Mouse (Mus musculus): ENCODE measurements around the gene Plcl1. TPM values are rescaled to one million over a fixed set of nuclear protein-coding genes. Genes with fewer than 3 reads are reported as not detected.

Gene Plcl1
- polyA plus RNA-seq, 1 experiment: 0.89 TPM

DNA sequence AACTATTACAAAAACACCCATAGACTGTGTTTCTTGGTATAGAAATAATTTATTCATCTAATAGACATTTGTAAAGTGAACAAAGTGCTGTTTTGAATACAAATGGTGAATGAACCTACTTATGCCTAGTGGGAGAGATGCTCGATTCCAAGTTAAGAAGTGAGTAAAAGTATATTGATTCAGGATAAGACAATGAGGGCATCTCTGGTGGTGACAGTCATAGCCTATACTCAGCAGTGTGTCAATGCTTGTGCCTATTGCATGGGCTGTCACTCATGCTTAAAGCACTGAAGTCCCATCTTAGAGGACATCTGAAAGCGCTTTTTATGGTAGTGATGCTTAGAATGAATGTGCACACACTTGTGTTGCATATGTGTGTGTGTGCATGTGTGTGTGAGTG is 226.3 kb downstream of the Plcl1 start:
- no peak overlapping the region for H3ac ChIP-seq (ENCODE audit: control insufficient read depth, insufficient read length, low read depth)
- no peak overlapping the region for H3K4me3 ChIP-seq (ENCODE audit: insufficient read depth, poor library complexity, severe bottlenecking)
- TF ChIP-seq FOSL1 (IDR thresholded peaks at IDR 0.05; ENCODE audit: insufficient read depth, low read length, poor library complexity, severe bottlenecking) (no peak), CEBPB (IDR thresholded peaks at IDR 0.05; ENCODE audit: low read depth) (no peak)
- H3K27me3 ChIP-seq (ENCODE audit: control insufficient read depth, insufficient read depth, insufficient read length): no peaks in the 10 kb centered on the region
- H3K79me2 ChIP-seq (ENCODE audit: control insufficient read depth, insufficient read depth): no peaks in the 10 kb centered on the region
- no peaks in the 10 kb centered on the region for H3K79me3 ChIP-seq (ENCODE audit: low read depth)
- no peaks in the 10 kb centered on the region for H3K36me3 ChIP-seq (ENCODE audit: control insufficient read depth, insufficient read depth)

DNA sequence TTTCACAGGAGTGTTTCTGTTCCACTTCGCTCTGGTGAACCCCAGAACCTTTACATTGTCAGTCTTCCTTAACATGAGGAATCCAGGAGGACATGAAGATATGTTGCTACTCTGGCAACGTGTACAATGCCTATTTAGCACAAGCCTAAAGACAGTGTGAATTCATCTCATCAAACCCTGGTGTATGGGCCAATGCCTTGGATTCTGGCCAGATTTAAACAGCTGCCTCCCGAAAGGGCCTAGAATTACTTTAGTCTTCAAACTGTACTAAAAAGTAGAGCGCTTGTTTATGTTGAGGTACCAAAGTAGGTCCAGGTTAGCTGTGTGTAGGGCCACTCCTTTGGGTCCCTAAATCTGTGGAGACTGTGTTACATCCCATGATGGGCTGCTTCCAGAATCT is 227.6 kb downstream of the Plcl1 start:
- Histone ChIP-seq H3ac (ENCODE audit: control insufficient read depth, insufficient read length, low read depth) (no peak overlapping the region), H3K79me2 (ENCODE audit: control insufficient read depth, insufficient read depth) (no peaks in the 10 kb centered on the region), H3K36me3 (ENCODE audit: control insufficient read depth, insufficient read depth) (no peaks in the 10 kb centered on the region), H3K4me3 (ENCODE audit: insufficient read depth, poor library complexity, severe bottlenecking) (no peak overlapping the region), H3K79me3 (ENCODE audit: low read depth) (no peaks in the 10 kb centered on the region), H3K27me3 (ENCODE audit: control insufficient read depth, insufficient read depth, insufficient read length) (no peaks in the 10 kb centered on the region)
- no peak for TF ChIP-seq MYOG (IDR thresholded peaks at IDR 0.05; ENCODE audit: control insufficient read depth, extremely low read depth, insufficient read length)
- no peak for TF ChIP-seq CEBPB (IDR thresholded peaks at IDR 0.05; ENCODE audit: low read depth)
- no peak for TF ChIP-seq MAX (IDR thresholded peaks at IDR 0.05)
- no peak for TF ChIP-seq MYOD1 (IDR thresholded peaks at IDR 0.05; ENCODE audit: control insufficient read depth, insufficient read length, low read depth)
- TF ChIP-seq FOSL1 (IDR thresholded peaks at IDR 0.05; ENCODE audit: insufficient read depth, low read length, poor library complexity, severe bottlenecking): no peak
- no peak for TF ChIP-seq USF1 (IDR thresholded peaks at IDR 0.05; ENCODE audit: low read depth)
- no peak for TF ChIP-seq CTCF (IDR thresholded peaks at IDR 0.05; ENCODE audit: control insufficient read depth, insufficient read depth, insufficient read length)

DNA sequence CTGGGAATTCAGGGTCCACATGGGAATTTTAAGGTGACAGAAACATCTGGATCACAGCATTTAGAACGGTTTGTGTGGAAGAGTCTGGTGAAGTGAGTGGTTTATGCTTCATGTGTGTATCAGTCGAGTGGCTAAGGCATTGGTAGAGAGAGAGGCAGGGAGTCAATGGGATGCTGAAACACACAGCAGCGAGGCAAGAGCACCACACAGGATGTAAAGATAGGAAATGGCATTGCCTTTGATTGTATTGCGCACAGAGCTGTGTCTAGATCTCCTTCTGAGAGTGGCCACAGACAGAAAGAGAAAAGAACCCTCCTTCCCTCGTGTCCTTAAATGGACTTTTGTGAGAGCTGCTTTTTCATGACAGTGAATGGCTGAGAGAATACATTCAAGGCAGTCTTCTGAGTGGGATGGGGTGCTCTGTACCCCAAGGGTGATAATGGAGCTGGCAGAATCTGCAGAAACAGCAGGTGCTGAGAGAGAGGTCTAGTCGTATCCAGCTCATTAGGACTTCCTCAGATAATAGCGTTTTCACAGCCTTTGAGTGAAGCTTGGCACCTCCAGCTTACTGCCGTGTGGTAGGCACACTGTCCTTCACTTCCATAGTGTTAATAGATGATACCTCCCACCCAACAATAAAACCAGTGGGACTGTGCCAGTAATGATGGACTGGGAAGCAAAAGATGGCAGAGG is 253.9 kb downstream of the Plcl1 start:
- no peak for TF ChIP-seq USF1 (IDR thresholded peaks at IDR 0.05; ENCODE audit: low read depth)
- H3ac ChIP-seq (ENCODE audit: control insufficient read depth, insufficient read length, low read depth): no peak overlapping the region

DNA sequence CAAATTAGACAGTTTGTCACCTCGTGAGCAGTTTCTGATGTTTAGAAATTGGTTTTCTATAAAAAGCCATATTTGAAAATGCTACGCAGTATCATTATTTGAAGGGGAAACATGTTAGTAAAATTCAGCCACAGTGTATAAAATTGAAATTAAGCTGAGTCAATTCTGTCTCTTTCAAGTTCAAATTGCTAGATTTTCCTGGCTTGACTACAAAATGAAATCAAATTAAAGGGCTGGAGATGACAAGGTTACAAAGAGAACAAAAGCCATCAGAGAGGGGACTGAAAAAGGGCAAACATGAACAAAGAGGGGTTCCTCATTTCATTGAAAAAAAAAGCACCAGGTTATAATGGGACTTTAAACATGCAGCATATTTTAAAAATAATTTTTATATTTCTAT is 255.7 kb downstream of the Plcl1 start:
- TF ChIP-seq MYOD1 (IDR thresholded peaks at IDR 0.05; ENCODE audit: control insufficient read depth, insufficient read length, low read depth) (no peak), CTCF (IDR thresholded peaks at IDR 0.05; ENCODE audit: control insufficient read depth, insufficient read depth, insufficient read length) (no peak), MYOG (IDR thresholded peaks at IDR 0.05; ENCODE audit: control insufficient read depth, extremely low read depth, insufficient read length) (no peak), CEBPB (IDR thresholded peaks at IDR 0.05; ENCODE audit: low read depth) (no peak), FOSL1 (IDR thresholded peaks at IDR 0.05; ENCODE audit: insufficient read depth, low read length, poor library complexity, severe bottlenecking) (no peak), USF1 (IDR thresholded peaks at IDR 0.05; ENCODE audit: low read depth) (no peak), MAX (IDR thresholded peaks at IDR 0.05) (no peak)
- Histone ChIP-seq H3K79me3 (ENCODE audit: low read depth) (no peaks in the 10 kb centered on the region), H3K36me3 (ENCODE audit: control insufficient read depth, insufficient read depth) (no peaks in the 10 kb centered on the region), H3ac (ENCODE audit: control insufficient read depth, insufficient read length, low read depth) (no peak overlapping the region), H3K79me2 (ENCODE audit: control insufficient read depth, insufficient read depth) (no peaks in the 10 kb centered on the region), H3K27me3 (ENCODE audit: control insufficient read depth, insufficient read depth, insufficient read length) (no peaks in the 10 kb centered on the region), H3K4me3 (ENCODE audit: insufficient read depth, poor library complexity, severe bottlenecking) (no peak overlapping the region)

More for the DNA sequence above, 253.9 kb downstream of the Plcl1 start:
- H3K79me2 ChIP-seq (ENCODE audit: control insufficient read depth, insufficient read depth): no peaks in the 10 kb centered on the region
- no peaks in the 10 kb centered on the region for H3K27me3 ChIP-seq (ENCODE audit: control insufficient read depth, insufficient read depth, insufficient read length)
- no peaks in the 10 kb centered on the region for H3K79me3 ChIP-seq (ENCODE audit: low read depth)
- H3K4me3 ChIP-seq (ENCODE audit: insufficient read depth, poor library complexity, severe bottlenecking): no peak overlapping the region
- no peaks in the 10 kb centered on the region for H3K36me3 ChIP-seq (ENCODE audit: control insufficient read depth, insufficient read depth)

DNA sequence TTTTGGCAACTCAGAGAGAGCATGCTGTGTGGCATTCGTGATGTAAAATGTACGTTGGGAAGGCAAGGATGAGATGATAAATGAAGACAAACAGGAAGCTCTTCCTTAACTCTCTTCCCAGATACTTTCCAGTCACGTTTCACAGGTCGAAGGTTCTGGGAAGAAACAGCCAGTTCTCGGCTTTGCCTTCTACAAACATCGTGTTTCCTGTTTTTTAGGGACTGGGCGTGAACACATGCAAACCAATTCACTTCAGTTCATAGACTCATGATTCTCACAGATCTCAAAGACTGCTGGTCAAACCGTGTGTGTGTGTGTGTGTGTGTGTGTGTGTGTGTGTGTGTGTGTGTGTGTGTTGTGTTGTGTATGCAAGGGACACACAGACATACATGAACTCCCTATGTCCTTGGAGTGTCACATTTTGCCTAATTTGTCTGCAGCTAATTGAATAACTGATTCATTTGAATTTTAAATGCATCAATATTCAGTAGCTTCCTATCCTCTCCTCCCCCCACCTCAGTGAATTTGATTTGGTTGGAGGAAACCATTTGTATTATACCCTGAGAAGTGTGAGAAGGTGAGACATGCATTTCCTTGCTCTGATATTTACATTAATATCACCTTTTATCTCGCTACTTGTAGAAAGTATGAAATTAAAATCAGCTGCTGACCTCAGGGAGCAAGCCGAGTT is 259.6 kb downstream of the Plcl1 start:
- no peak overlapping the region for H3K4me3 ChIP-seq (ENCODE audit: insufficient read depth, poor library complexity, severe bottlenecking)
- no peak overlapping the region for H3ac ChIP-seq (ENCODE audit: control insufficient read depth, insufficient read length, low read depth)
- H3K79me3 ChIP-seq (ENCODE audit: low read depth): no peaks in the 10 kb centered on the region
- H3K36me3 ChIP-seq (ENCODE audit: control insufficient read depth, insufficient read depth): no peaks in the 10 kb centered on the region
- no peaks in the 10 kb centered on the region for H3K79me2 ChIP-seq (ENCODE audit: control insufficient read depth, insufficient read depth)
- H3K27me3 ChIP-seq (ENCODE audit: control insufficient read depth, insufficient read depth, insufficient read length): no peaks in the 10 kb centered on the region
- TF ChIP-seq USF1 (IDR thresholded peaks at IDR 0.05; ENCODE audit: low read depth): no peak
- no peak for TF ChIP-seq CTCF (IDR thresholded peaks at IDR 0.05; ENCODE audit: control insufficient read depth, insufficient read depth, insufficient read length)
- TF ChIP-seq MYOG (IDR thresholded peaks at IDR 0.05; ENCODE audit: control insufficient read depth, extremely low read depth, insufficient read length): no peak
- no peak for TF ChIP-seq FOSL1 (IDR thresholded peaks at IDR 0.05; ENCODE audit: insufficient read depth, low read length, poor library complexity, severe bottlenecking)
- TF ChIP-seq MYOD1 (IDR thresholded peaks at IDR 0.05; ENCODE audit: control insufficient read depth, insufficient read length, low read depth): no peak
- TF ChIP-seq MAX (IDR thresholded peaks at IDR 0.05): no peak
- no peak for TF ChIP-seq CEBPB (IDR thresholded peaks at IDR 0.05; ENCODE audit: low read depth)
